Mouse (Mus musculus): Measurements from ENCODE around the gene Krtap19-5.

DNA sequence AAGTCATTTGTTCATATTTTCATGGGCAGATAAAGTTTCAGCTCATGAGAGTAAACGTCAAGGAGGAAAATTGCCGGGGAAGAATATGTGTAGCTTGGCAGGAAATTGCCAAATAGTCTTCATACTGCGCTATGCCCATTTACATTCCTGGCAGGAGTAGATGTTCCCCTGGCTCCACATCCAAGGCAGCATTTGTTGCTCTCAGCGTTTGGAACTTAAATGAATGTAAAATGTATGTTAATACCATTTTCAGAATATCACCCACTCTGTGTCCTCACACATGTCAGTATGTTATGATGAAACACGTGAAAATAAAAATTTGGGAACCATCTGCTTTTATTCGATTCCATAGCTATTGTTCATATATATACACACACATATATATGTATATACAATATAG, 9.4 kb downstream of the Krtap19-5 start:
- TF ChIP-seq CTCF (IDR thresholded peaks at IDR 0.05; ENCODE audit: insufficient read depth, low read depth, low read length), result no peak
- TF ChIP-seq POLR2A (IDR thresholded peaks at IDR 0.05; ENCODE audit: insufficient read depth, low read depth, low read length), result no peak

Measured in olfactory bulb, adult 2 months (tissue).